Mouse (Mus musculus) natural killer cell, adult 2 months (primary cell): Measurements from ENCODE around the gene Rnf151.
"Not testable (repeated sequence)": the region's sequence is repeated elsewhere in the genome, so short reads cannot be mapped to it uniquely, and the experiment has no call there.

Source experiments
- DNase-seq, 2 experiments: peaks; one replicate each; pipeline ENCODE4 v3.0.0; 2022; ENCODE audit warnings: low spot score in 2 of 2

Gene Rnf151

GRCm38 (mm10) chr17:24705821-24706220, 12.0 kb downstream of the Rnf151 start:
- no peak for DNase-seq

- DNase-seq = no peak
These were observed 16.6 kb downstream of the Rnf151 start for GRCm38 (mm10) chr17:24701251-24701650.

- DNase-seq = no peak
These were observed 18.4 kb downstream of the Rnf151 start for GRCm38 (mm10) chr17:24699473-24699872.

GRCm38 (mm10) chr17:24698715-24699114, 19.1 kb downstream of the Rnf151 start:
- no peak for DNase-seq

- DNase-seq = no peak
These were observed 19.9 kb downstream of the Rnf151 start for GRCm38 (mm10) chr17:24697985-24698384.

- peak; percentile 34 to 68 for DNase-seq
These were observed 21.7 kb downstream of the Rnf151 start, which contains the start of the genes Gfer and Noxo1 for GRCm38 (mm10) chr17:24696011-24696697. Gene Gfer, minus strand, starts transcription at chr17:24696156. Gene Noxo1, plus strand, starts transcription at chr17:24696234.

- no peak for DNase-seq
These were observed 22.4 kb downstream of the Rnf151 start for GRCm38 (mm10) chr17:24695326-24696010.

- no peak for DNase-seq
These were observed 25.5 kb downstream of the Rnf151 start for GRCm38 (mm10) chr17:24692385-24692784.

- no peak for DNase-seq
These were observed 28.4 kb downstream of the Rnf151 start, which contains the start of gene Syngr3 for GRCm38 (mm10) chr17:24689251-24690081. Gene Syngr3, minus strand, starts transcription at chr17:24689955.

GRCm38 (mm10) chr17:24687599-24687998, 30.3 kb downstream of the Rnf151 start:
- no peak for DNase-seq

- peak; percentile 42 to 51 for DNase-seq
These were observed 30.7 kb downstream of the Rnf151 start for GRCm38 (mm10) chr17:24687146-24687595.

- DNase-seq = peak; percentile 49 to 65
These were observed 31.3 kb downstream of the Rnf151 start for GRCm38 (mm10) chr17:24686514-24686913.

- no peak for DNase-seq
These were observed 40.3 kb downstream of the Rnf151 start for GRCm38 (mm10) chr17:24677500-24678080.

GRCm38 (mm10) chr17:24676877-24677276, 41.0 kb downstream of the Rnf151 start:
- no peak for DNase-seq

GRCm38 (mm10) chr17:24676187-24676586, 41.7 kb downstream of the Rnf151 start:
- peak; percentile 66 to 75 for DNase-seq

- no peak for DNase-seq
These were observed 43.6 kb downstream of the Rnf151 start for GRCm38 (mm10) chr17:24674277-24674676.

GRCm38 (mm10) chr17:24672141-24672540, 45.7 kb downstream of the Rnf151 start:
- DNase-seq = no peak

- DNase-seq = peak; percentile 49 to 72
These were observed 46.5 kb downstream of the Rnf151 start for GRCm38 (mm10) chr17:24671346-24671745.

- DNase-seq = no peak
These were observed 47.5 kb downstream of the Rnf151 start for GRCm38 (mm10) chr17:24670246-24670844.

GRCm38 (mm10) chr17:24669545-24670245, 48.2 kb downstream of the Rnf151 start, which contains the start of gene Zfp598:
Gene Zfp598, plus strand, starts transcription at chr17:24669687.
- peak; percentile 91 to 93 for DNase-seq

- DNase-seq = not testable (repeated sequence)
These were observed 48.7 kb downstream of the Rnf151 start for GRCm38 (mm10) chr17:24669214-24669544.
